Mouse (Mus musculus) frontal cortex, adult (tissue): ENCODE measurements at regions not wholly inside any gene's neighbourhood (a gene's known extent, or its start where the extent isn't known, plus 50 kb on each side); places are given as distances from the start of the nearest gene placed in this dataset.

ENCODE experiments used
- ATAC-seq: cut with Nextera tagmentation; 2 replicates; pipeline ENCODE4 v1.9.2; 2017; ENCODE audit warnings: mild to moderate bottlenecking, moderate library complexity, mixed read lengths; ENCODE audit not compliant: low TSS enrichment

- no peak for ATAC-seq
Observed at GRCm38 (mm10) chr12:71370091-71370490, 60.4 kb downstream of the Dact1 start.

- no peak for ATAC-seq
Observed at GRCm38 (mm10) chr12:71371948-71372347, 62.3 kb downstream of the Dact1 start.

- no peak for ATAC-seq
Observed at GRCm38 (mm10) chr12:71373633-71374032, 63.9 kb downstream of the Dact1 start.

- peak; percentile 73 for ATAC-seq
Observed at GRCm38 (mm10) chr12:71376446-71376845, 66.8 kb downstream of the Dact1 start.

- peak; percentile 27; the same call in 1 of the 2 replicates for ATAC-seq
Observed at GRCm38 (mm10) chr12:71376966-71377365, 67.3 kb downstream of the Dact1 start.

GRCm38 (mm10) chr12:71379626-71380423 is 70.1 kb downstream of the Dact1 start:
- no peak for ATAC-seq

GRCm38 (mm10) chr12:71380424-71380761 is 70.7 kb downstream of the Dact1 start:
- ATAC-seq, result no peak

GRCm38 (mm10) chr12:71386251-71386650 is 76.6 kb downstream of the Dact1 start:
- no peak for ATAC-seq

- peak; percentile 31; the same call in 1 of the 2 replicates for ATAC-seq
Observed at GRCm38 (mm10) chr12:71391481-71391880, 81.8 kb downstream of the Dact1 start.

GRCm38 (mm10) chr12:71393752-71394151 is 84.1 kb downstream of the Dact1 start:
- no peak for ATAC-seq

- ATAC-seq, result peak; percentile 41
Observed at GRCm38 (mm10) chr12:71397456-71397855, 87.8 kb downstream of the Dact1 start.

GRCm38 (mm10) chr12:71398701-71399100 is 89.0 kb downstream of the Dact1 start:
- no peak for ATAC-seq

GRCm38 (mm10) chr12:71400201-71400600 is 90.5 kb downstream of the Dact1 start:
- peak; percentile 50; the same call in 1 of the 2 replicates for ATAC-seq

GRCm38 (mm10) chr12:71401621-71402416 is 92.1 kb downstream of the Dact1 start:
- no peak for ATAC-seq

GRCm38 (mm10) chr12:71407294-71407693 is 97.6 kb downstream of the Dact1 start:
- ATAC-seq, result no peak

- no peak for ATAC-seq
Observed at GRCm38 (mm10) chr12:71408396-71409050, 98.8 kb downstream of the Dact1 start.

- no peak for ATAC-seq
Observed at GRCm38 (mm10) chr12:71412331-71412730, 102.6 kb downstream of the Dact1 start.

- ATAC-seq, result no peak
Observed at GRCm38 (mm10) chr12:71416968-71417367, 107.3 kb downstream of the Dact1 start.

- no peak for ATAC-seq
Observed at GRCm38 (mm10) chr12:71418186-71418585, 108.5 kb downstream of the Dact1 start.

GRCm38 (mm10) chr12:71419161-71419560 is 109.5 kb downstream of the Dact1 start:
- peak; percentile 44; the same call in 1 of the 2 replicates for ATAC-seq

- ATAC-seq, result no peak
Observed at GRCm38 (mm10) chr12:71426023-71426719, 116.5 kb downstream of the Dact1 start.

GRCm38 (mm10) chr12:71427974-71428373 is 118.3 kb downstream of the Dact1 start:
- ATAC-seq, result no peak
